In the genomic region with DNA sequence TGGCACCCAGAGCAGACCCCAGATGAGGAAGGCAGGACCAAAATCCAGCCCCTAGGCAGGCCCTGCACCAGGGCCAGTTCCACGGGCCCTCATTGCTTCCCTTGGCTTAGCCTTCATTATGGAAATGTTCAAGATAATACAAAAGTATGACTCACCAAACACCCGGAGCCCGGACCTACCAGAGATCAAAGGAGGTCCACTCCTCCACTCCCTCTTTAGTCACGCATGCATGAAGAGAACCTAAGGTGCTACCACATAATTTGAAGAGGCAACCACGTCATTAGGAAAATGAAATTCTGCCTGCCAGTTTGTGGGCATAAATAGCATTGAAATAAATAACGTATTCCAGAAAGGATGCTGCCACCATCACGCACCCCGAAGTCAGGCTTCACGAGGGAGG, we compare ENCODE assay signal across 31 mouse cellular contexts. TPM values are rescaled to one million over a fixed set of nuclear protein-coding genes. Genes with fewer than 3 reads are reported as not detected.
DNase-seq lines count a peak whose midpoint lies in the region; ATAC-seq and TF ChIP-seq lines count a peak whose summit lies in the region.
"Had no signal": no experiment of that assay in that cellular context is flagged by ENCODE, and none has a peak within 500 bp of the region (broad histone marks: within the 10 kb centered on the region; RNA-seq: fewer than 3 reads in every experiment).

No protein-coding gene starts in this region.

- WGBS in forebrain, embryonic 15.5 days: 66% methylated on average over 9 of the region's 9 CpGs
- whole genome bisulfite sequencing in forebrain, embryonic 11.5 days: 83% methylated on average over 9 of the region's 9 CpGs
- 82% methylated on average over 9 of the region's 9 CpGs for WGBS in neural tube, embryonic 15.5 days
- 63% methylated on average over 9 of the region's 9 CpGs for WGBS in stomach, postnatal 0 days

- no peak for TF ChIP-seq CTCF in stomach, postnatal 0 days (IDR thresholded peaks at IDR 0.05; ENCODE audit: low read depth)

- H3K36me3 ChIP-seq in forebrain, embryonic 15.5 days: 0 out of 2 replicates have a peak, but pooled peaks cover 8% of the 10 kb centered on the region
- H3K36me3 ChIP-seq in forebrain, embryonic 11.5 days (ENCODE audit: control insufficient read depth, insufficient read depth, low read length): no peaks in the 10 kb centered on the region
- peaks cover 22% of the 10 kb centered on the region for H3K36me3 ChIP-seq in neural tube, embryonic 15.5 days
- H3K36me3 ChIP-seq in stomach, postnatal 0 days (ENCODE audit: control insufficient read depth, insufficient read depth, low read length): no peaks in the 10 kb centered on the region
- H3K36me3 ChIP-seq: G1E; heart, embryonic 12.5 days; heart, embryonic 15.5 days; hindbrain, embryonic 10.5 days; intestine, embryonic 15.5 days had no signal

- peaks cover 16% of the 10 kb centered on the region for H3K4me1 ChIP-seq in forebrain, embryonic 15.5 days
- no peaks in the 10 kb centered on the region for H3K4me1 ChIP-seq in forebrain, embryonic 11.5 days (replicated peaks; ENCODE audit: control insufficient read depth, insufficient read depth, low read length)
- H3K4me1 ChIP-seq in neural tube, embryonic 15.5 days: peaks cover 4% of the 10 kb centered on the region; the same call in 1 of the 2 replicates
- H3K4me1 ChIP-seq in stomach, postnatal 0 days (replicated peaks; ENCODE audit: control insufficient read depth, insufficient read depth): 0 out of 2 replicates have a peak, but pooled peaks cover 3% of the 10 kb centered on the region
- H3K4me1 ChIP-seq: embryonic facial prominence, embryonic 13.5 days; heart, embryonic 12.5 days; heart, embryonic 15.5 days; hindbrain, embryonic 13.5 days had no signal

- H3K9ac ChIP-seq in forebrain, embryonic 15.5 days (replicated peaks): no peak overlapping the region
- no peak overlapping the region for H3K9ac ChIP-seq in forebrain, embryonic 11.5 days (ENCODE audit: low read length)
- H3K9ac ChIP-seq in neural tube, embryonic 15.5 days (replicated peaks): no peak overlapping the region
- H3K9ac ChIP-seq in stomach, postnatal 0 days (ENCODE audit: low read length): no peak overlapping the region
- H3K9ac ChIP-seq: embryonic facial prominence, embryonic 13.5 days; heart, embryonic 12.5 days; heart, embryonic 15.5 days; hindbrain, embryonic 13.5 days; intestine, embryonic 15.5 days had no signal

- DNase-seq in forebrain, embryonic 11.5 days (ENCODE audit: low spot score): no peak
- no peak for DNase-seq in frontal cortex, postnatal 10 days (ENCODE audit: low spot score in 2 of 2)
- DNase-seq in neural tube, embryonic 10.5 days (ENCODE audit: extremely low spot score, low spot score): no peak
- DNase-seq in stomach, postnatal 0 days (ENCODE audit: low spot score): peak; percentile 21
- no peak for DNase-seq in thymus, adult 18-20 months
- DNase-seq: adrenal gland, adult 8-10 months; adrenal gland, postnatal 25 days; B cell, adult 2 months; cerebellum, adult 18-20 months; cerebellum, adult 9-10 months; cerebellum, postnatal 14 days; gastrocnemius, adult 2 months; gastrocnemius, postnatal 25 days; heart, adult 18-20 months; heart, postnatal 10 days; heart, postnatal 36 days; kidney, adult 11 months had no signal

- H3K4me2 ChIP-seq in forebrain, embryonic 15.5 days (replicated peaks): no peak overlapping the region
- H3K4me2 ChIP-seq in forebrain, embryonic 11.5 days (ENCODE audit: low read depth, low read length, severe bottlenecking): no peak overlapping the region
- H3K4me2 ChIP-seq in neural tube, embryonic 15.5 days: no peak overlapping the region
- no peak overlapping the region for H3K4me2 ChIP-seq in stomach, postnatal 0 days (replicated peaks; ENCODE audit: low read depth)
- H3K4me2 ChIP-seq: embryonic facial prominence, embryonic 13.5 days; heart, embryonic 12.5 days; heart, embryonic 15.5 days; hindbrain, embryonic 13.5 days; intestine, embryonic 15.5 days had no signal

- no peaks in the 10 kb centered on the region for H3K27me3 ChIP-seq in forebrain, embryonic 15.5 days
- no peaks in the 10 kb centered on the region for H3K27me3 ChIP-seq in forebrain, embryonic 11.5 days (ENCODE audit: control insufficient read depth, insufficient read depth, low read length)
- H3K27me3 ChIP-seq in neural tube, embryonic 15.5 days (replicated peaks): no peaks in the 10 kb centered on the region
- no peaks in the 10 kb centered on the region for H3K27me3 ChIP-seq in stomach, postnatal 0 days (ENCODE audit: control insufficient read depth, insufficient read depth, low read length)
- H3K27me3 ChIP-seq: CH12.LX; embryonic facial prominence, embryonic 13.5 days; heart, embryonic 12.5 days; heart, embryonic 15.5 days; hindbrain, embryonic 13.5 days; intestine, embryonic 15.5 days had no signal

- peak overlapping the region; percentile 56; the same call in 1 of the 2 replicates for H3K27ac ChIP-seq in forebrain, embryonic 15.5 days (replicated peaks)
- H3K27ac ChIP-seq in forebrain, embryonic 11.5 days (ENCODE audit: low read depth, low read length): no peak overlapping the region
- 0 out of 2 replicates have a peak overlapping the region, but pooled peaks have one; percentile 9 for H3K27ac ChIP-seq in neural tube, embryonic 15.5 days (replicated peaks)
- no peak overlapping the region for H3K27ac ChIP-seq in stomach, postnatal 0 days (replicated peaks)
- H3K27ac ChIP-seq: embryonic facial prominence, embryonic 13.5 days; gastrocnemius, adult 2 months; heart, embryonic 15.5 days; hindbrain, embryonic 10.5 days; hindbrain, embryonic 13.5 days; intestine, embryonic 15.5 days had no signal

- H3K9me3 ChIP-seq in forebrain, embryonic 15.5 days: no peaks in the 10 kb centered on the region
- no peaks in the 10 kb centered on the region for H3K9me3 ChIP-seq in forebrain, embryonic 11.5 days (ENCODE audit: control insufficient read depth, low read length)
- no peaks in the 10 kb centered on the region for H3K9me3 ChIP-seq in neural tube, embryonic 15.5 days (replicated peaks)
- no peaks in the 10 kb centered on the region for H3K9me3 ChIP-seq in stomach, postnatal 0 days (ENCODE audit: control insufficient read depth, low read length)
- H3K9me3 ChIP-seq: embryonic facial prominence, embryonic 13.5 days; G1E; heart, embryonic 12.5 days; heart, embryonic 15.5 days; hindbrain, embryonic 10.5 days; hindbrain, embryonic 13.5 days; intestine, embryonic 15.5 days had no signal

- no peak for TF ChIP-seq EP300 in stomach, postnatal 0 days (optimal IDR thresholded peaks at IDR 0.05)

- no peak for ATAC-seq in forebrain, embryonic 15.5 days (replicated peaks)
- ATAC-seq in forebrain, embryonic 11.5 days (replicated peaks; ENCODE audit: low FRiP score): no peak
- peak; percentile 5; the same call in 1 of the 2 replicates for ATAC-seq in frontal cortex, adult (ENCODE audit: low TSS enrichment)
- ATAC-seq in neural tube, embryonic 15.5 days (ENCODE audit: low FRiP score): no peak
- peak; percentile 55; the same call in 1 of the 2 replicates for ATAC-seq in stomach, postnatal 0 days (ENCODE audit: low FRiP score, low TSS enrichment)
- ATAC-seq: activated CD4-positive, CD25-positive, alpha-beta regulatory T cell, adult 4 months; hindbrain, embryonic 16.5 days; intestine, embryonic 15.5 days had no signal

- no peak overlapping the region for H3K4me3 ChIP-seq in forebrain, embryonic 15.5 days
- no peak overlapping the region for H3K4me3 ChIP-seq in forebrain, embryonic 11.5 days (ENCODE audit: low read depth, low read length)
- H3K4me3 ChIP-seq in neural tube, embryonic 15.5 days (replicated peaks): no peak overlapping the region
- no peak overlapping the region for H3K4me3 ChIP-seq in stomach, postnatal 0 days (ENCODE audit: low read depth, low read length)
- H3K4me3 ChIP-seq: embryonic facial prominence, embryonic 13.5 days; erythroblast, embryonic 14.5 days; gastrocnemius, adult 2 months; heart, embryonic 12.5 days; heart, embryonic 15.5 days; hindbrain, embryonic 10.5 days; hindbrain, embryonic 13.5 days; intestine, embryonic 15.5 days had no signal

RNA-seq across cellular contexts. Expression of a gene that starts 37.4 kb away (rescaled TPM):
- polyA plus RNA-seq in forebrain, embryonic 15.5 days (2015; fragmentation: Nextera tagmentation; extraction: Ambion mirVana): 171 and 193 TPM in 2 replicates
- 10.9 and 13.0 TPM in 2 replicates for polyA plus RNA-seq in forebrain, embryonic 11.5 days (2014; fragmentation: Nextera tagmentation; extraction: Ambion mirVana)
- 272 and 321 TPM in 2 replicates for polyA plus RNA-seq in neural tube, embryonic 15.5 days (2015; fragmentation: Nextera tagmentation; extraction: Ambion mirVana)
- 9.6 and 10.6 TPM in 2 replicates for polyA plus RNA-seq in stomach, postnatal 0 days (2015; fragmentation: Nextera tagmentation; extraction: Ambion mirVana)
- polyA plus RNA-seq: G1E had no signal

RNA-seq across cellular contexts. Expression of a gene that starts 37.6 kb away (rescaled TPM):
- 3.2 and 3.9 TPM in 2 replicates for polyA plus RNA-seq in forebrain, embryonic 15.5 days (2015; fragmentation: Nextera tagmentation; extraction: Ambion mirVana)
- polyA plus RNA-seq in forebrain, embryonic 11.5 days (2014; fragmentation: Nextera tagmentation; extraction: Ambion mirVana): 11.5 and 11.9 TPM in 2 replicates
- polyA plus RNA-seq in neural tube, embryonic 15.5 days (2015; fragmentation: Nextera tagmentation; extraction: Ambion mirVana): 3.9 and 4.6 TPM in 2 replicates
- 1.9 and 2.3 TPM in 2 replicates for polyA plus RNA-seq in stomach, postnatal 0 days (2015; fragmentation: Nextera tagmentation; extraction: Ambion mirVana)

Comparison
In these comparisons a context has a peak if more than half of its experiments do, and no peak if none do; other contexts are left out.
1. H3K27ac ChIP-seq: peak in forebrain, embryonic 15.5 days (single experiment) and neural tube, embryonic 15.5 days (single experiment); none in forebrain, embryonic 11.5 days (single experiment) and stomach, postnatal 0 days (single experiment).
2. RNA of a gene that starts 37.4 kb away (polyA plus RNA-seq): 272 to 321 TPM in neural tube, embryonic 15.5 days and 171 to 193 TPM in forebrain, embryonic 15.5 days; 10.9 to 13.0 TPM in forebrain, embryonic 11.5 days and 9.6 to 10.6 TPM in stomach, postnatal 0 days; every median in the first group is over 10 times any median in the second.
3. ATAC-seq: peak in frontal cortex, adult (single experiment) and stomach, postnatal 0 days (single experiment); none in forebrain, embryonic 15.5 days (single experiment), forebrain, embryonic 11.5 days (single experiment) and neural tube, embryonic 15.5 days (single experiment).